ENCODE assay signal across 38 mouse cellular contexts in genomic region chr10:94304064-94304657, GRCm38 (mm10). TPM values are rescaled to one million over a fixed set of nuclear protein-coding genes. Genes with fewer than 3 reads are reported as not detected.
DNase-seq lines count a peak whose midpoint lies in the region; ATAC-seq and TF ChIP-seq lines count a peak whose summit lies in the region.
"Had no signal": no experiment of that assay in that cellular context is flagged by ENCODE, and none has a peak within 500 bp of the region (broad histone marks: within the 10 kb centered on the region; RNA-seq: fewer than 3 reads in every experiment).

No protein-coding gene starts in this region.

- no peak for ATAC-seq in forebrain, embryonic 12.5 days (ENCODE audit: low FRiP score)
- no peak for ATAC-seq in hindbrain, embryonic 14.5 days (ENCODE audit: low FRiP score)
- no peak for ATAC-seq in hindbrain, postnatal 0 days
- no peak for ATAC-seq in neural tube, embryonic 15.5 days (ENCODE audit: low FRiP score)
- ATAC-seq in hindbrain, embryonic 13.5 days (ENCODE audit: low FRiP score) = no peak
- ATAC-seq: liver, embryonic 12.5 days; liver, postnatal 0 days had no signal

- WGBS in forebrain, embryonic 12.5 days = 58% methylated on average over 9 of the region's 9 CpGs
- WGBS in forebrain, embryonic 10.5 days = 89% methylated on average over 9 of the region's 9 CpGs
- 63% methylated on average over 9 of the region's 9 CpGs for WGBS in hindbrain, embryonic 14.5 days
- WGBS in hindbrain, postnatal 0 days = 71% methylated on average over 9 of the region's 9 CpGs
- 57% methylated on average over 9 of the region's 9 CpGs for WGBS in neural tube, embryonic 15.5 days
- 68% methylated on average over 9 of the region's 9 CpGs for WGBS in hindbrain, embryonic 13.5 days

- H3K27me3 ChIP-seq in forebrain, embryonic 12.5 days = 0 out of 2 replicates have a peak, but pooled peaks cover 3% of the 10 kb centered on the region
- H3K27me3 ChIP-seq in forebrain, embryonic 10.5 days (ENCODE audit: poor library complexity, severe bottlenecking) = no peaks in the 10 kb centered on the region
- no peaks in the 10 kb centered on the region for H3K27me3 ChIP-seq in hindbrain, embryonic 14.5 days (ENCODE audit: control insufficient read depth, insufficient read depth, low read length)
- no peaks in the 10 kb centered on the region for H3K27me3 ChIP-seq in hindbrain, postnatal 0 days (ENCODE audit: insufficient read depth, low read length)
- no peaks in the 10 kb centered on the region for H3K27me3 ChIP-seq in neural tube, embryonic 15.5 days (replicated peaks)
- H3K27me3 ChIP-seq in hindbrain, embryonic 13.5 days = no peaks in the 10 kb centered on the region
- H3K27me3 ChIP-seq: CH12.LX; heart, embryonic 15.5 days; hindbrain, embryonic 12.5 days; liver, embryonic 12.5 days had no signal

- no peak overlapping the region for H3K9ac ChIP-seq in forebrain, embryonic 12.5 days
- H3K9ac ChIP-seq in hindbrain, embryonic 14.5 days = no peak overlapping the region
- no peak overlapping the region for H3K9ac ChIP-seq in hindbrain, postnatal 0 days (replicated peaks; ENCODE audit: low read length)
- H3K9ac ChIP-seq in neural tube, embryonic 15.5 days (replicated peaks) = no peak overlapping the region
- H3K9ac ChIP-seq in hindbrain, embryonic 13.5 days = no peak overlapping the region
- H3K9ac ChIP-seq: embryonic facial prominence, embryonic 13.5 days; heart, embryonic 15.5 days; hindbrain, embryonic 12.5 days; liver, embryonic 12.5 days; liver, postnatal 0 days had no signal

- 0 out of 2 replicates have a peak overlapping the region, but pooled peaks have one; percentile 46 for H3K27ac ChIP-seq in forebrain, embryonic 12.5 days
- no peak overlapping the region for H3K27ac ChIP-seq in forebrain, embryonic 10.5 days
- H3K27ac ChIP-seq in hindbrain, embryonic 14.5 days = peak overlapping the region; percentile 38; the same call in 1 of the 2 replicates
- H3K27ac ChIP-seq in hindbrain, postnatal 0 days = no peak overlapping the region
- H3K27ac ChIP-seq in neural tube, embryonic 15.5 days (replicated peaks) = peak overlapping the region; percentile 37; the same call in 1 of the 2 replicates
- H3K27ac ChIP-seq in hindbrain, embryonic 13.5 days = no peak overlapping the region
- H3K27ac ChIP-seq: embryonic facial prominence, embryonic 13.5 days; heart, embryonic 10.5 days; heart, embryonic 15.5 days; hindbrain, embryonic 12.5 days; liver, embryonic 12.5 days had no signal

- no peak overlapping the region for H3K4me3 ChIP-seq in forebrain, embryonic 12.5 days (replicated peaks)
- H3K4me3 ChIP-seq in forebrain, embryonic 10.5 days = no peak overlapping the region
- H3K4me3 ChIP-seq in hindbrain, embryonic 14.5 days (replicated peaks; ENCODE audit: low read length) = no peak overlapping the region
- H3K4me3 ChIP-seq in hindbrain, postnatal 0 days (ENCODE audit: low read length) = no peak overlapping the region
- H3K4me3 ChIP-seq in neural tube, embryonic 15.5 days (replicated peaks) = no peak overlapping the region
- H3K4me3 ChIP-seq in hindbrain, embryonic 13.5 days = no peak overlapping the region
- H3K4me3 ChIP-seq: embryonic facial prominence, embryonic 13.5 days; heart, embryonic 10.5 days; heart, embryonic 15.5 days; hindbrain, embryonic 12.5 days; liver, embryonic 12.5 days had no signal

- DNase-seq in forebrain, embryonic 10.5 days (ENCODE audit: extremely low spot score, low spot score) = no peak
- peak; percentile 33 for DNase-seq in hindbrain, embryonic 14.5 days (ENCODE audit: low spot score)
- no peak for DNase-seq in hindbrain, postnatal 0 days (ENCODE audit: low spot score)
- peak; percentile 76 for DNase-seq in brain, embryonic 14.5 days (ENCODE audit: low read depth)
- no peak for DNase-seq in cerebellum, postnatal 25 days
- DNase-seq: adrenal gland, postnatal 10 days; cerebellum, adult 11-12 months; cerebellum, adult 9-11 months; gastrocnemius, postnatal 14 days; heart, postnatal 36 days; kidney, adult 18-20 months; kidney, postnatal 4 days; layer of hippocampus, postnatal 36 days; left cerebral cortex, postnatal 4 days; liver, postnatal 0 days; lung, postnatal 36 days; thymus, postnatal 4 days had no signal

- H3K4me1 ChIP-seq in forebrain, embryonic 12.5 days = 0 out of 2 replicates have a peak, but pooled peaks cover 6% of the 10 kb centered on the region
- 0 out of 2 replicates have a peak, but pooled peaks cover 5% of the 10 kb centered on the region for H3K4me1 ChIP-seq in forebrain, embryonic 10.5 days
- H3K4me1 ChIP-seq in hindbrain, embryonic 14.5 days (replicated peaks; ENCODE audit: control insufficient read depth, insufficient read depth, low read length) = no peaks in the 10 kb centered on the region
- H3K4me1 ChIP-seq in hindbrain, postnatal 0 days (ENCODE audit: insufficient read depth, low read length) = no peaks in the 10 kb centered on the region
- no peaks in the 10 kb centered on the region for H3K4me1 ChIP-seq in neural tube, embryonic 15.5 days
- no peaks in the 10 kb centered on the region for H3K4me1 ChIP-seq in hindbrain, embryonic 13.5 days (replicated peaks)
- H3K4me1 ChIP-seq: embryonic facial prominence, embryonic 13.5 days; heart, embryonic 10.5 days; heart, embryonic 15.5 days; hindbrain, embryonic 12.5 days; liver, embryonic 12.5 days had no signal

- H3K4me2 ChIP-seq in forebrain, embryonic 12.5 days = no peak overlapping the region
- no peak overlapping the region for H3K4me2 ChIP-seq in hindbrain, embryonic 14.5 days (replicated peaks)
- H3K4me2 ChIP-seq in hindbrain, postnatal 0 days (ENCODE audit: low read depth, low read length) = no peak overlapping the region
- no peak overlapping the region for H3K4me2 ChIP-seq in neural tube, embryonic 15.5 days
- H3K4me2 ChIP-seq in hindbrain, embryonic 13.5 days = no peak overlapping the region
- H3K4me2 ChIP-seq: embryonic facial prominence, embryonic 13.5 days; heart, embryonic 15.5 days; hindbrain, embryonic 12.5 days; liver, embryonic 12.5 days had no signal

- TF ChIP-seq POLR2A in brain, embryonic 14.5 days (IDR thresholded peaks at IDR 0.05; ENCODE audit: borderline replicate concordance, extremely low read depth, insufficient read depth, insufficient read length, poor library complexity, severe bottlenecking) = no peak

- H3K36me3 ChIP-seq in forebrain, embryonic 12.5 days (replicated peaks) = no peaks in the 10 kb centered on the region
- H3K36me3 ChIP-seq in forebrain, embryonic 10.5 days (replicated peaks) = no peaks in the 10 kb centered on the region
- H3K36me3 ChIP-seq in hindbrain, embryonic 14.5 days (replicated peaks; ENCODE audit: control insufficient read depth, insufficient read depth) = no peaks in the 10 kb centered on the region
- no peaks in the 10 kb centered on the region for H3K36me3 ChIP-seq in hindbrain, postnatal 0 days (ENCODE audit: insufficient read depth, low read length)
- no peaks in the 10 kb centered on the region for H3K36me3 ChIP-seq in neural tube, embryonic 15.5 days
- no peaks in the 10 kb centered on the region for H3K36me3 ChIP-seq in hindbrain, embryonic 13.5 days
- H3K36me3 ChIP-seq: embryonic facial prominence, embryonic 13.5 days; heart, embryonic 10.5 days; heart, embryonic 15.5 days; hindbrain, embryonic 12.5 days; liver, embryonic 12.5 days had no signal

- 0 out of 2 replicates have a peak, but pooled peaks cover 8% of the 10 kb centered on the region for H3K9me3 ChIP-seq in forebrain, embryonic 12.5 days
- peaks cover 5% of the 10 kb centered on the region; the same call in 1 of the 2 replicates for H3K9me3 ChIP-seq in forebrain, embryonic 10.5 days
- H3K9me3 ChIP-seq in hindbrain, embryonic 14.5 days (ENCODE audit: control insufficient read depth, low read length) = no peaks in the 10 kb centered on the region
- no peaks in the 10 kb centered on the region for H3K9me3 ChIP-seq in hindbrain, postnatal 0 days (ENCODE audit: low read length)
- no peaks in the 10 kb centered on the region for H3K9me3 ChIP-seq in neural tube, embryonic 15.5 days (replicated peaks)
- H3K9me3 ChIP-seq in hindbrain, embryonic 13.5 days = peaks cover 5% of the 10 kb centered on the region; the same call in 1 of the 2 replicates
- H3K9me3 ChIP-seq: embryonic facial prominence, embryonic 13.5 days; heart, embryonic 10.5 days; heart, embryonic 15.5 days; hindbrain, embryonic 12.5 days; liver, embryonic 12.5 days had no signal

- no peak for TF ChIP-seq CTCF in hindbrain, postnatal 0 days (IDR thresholded peaks at IDR 0.05; ENCODE audit: low read depth)
- no peak for TF ChIP-seq CTCF in brain, embryonic 14.5 days (IDR thresholded peaks at IDR 0.05; ENCODE audit: borderline replicate concordance, extremely low read depth, insufficient read depth, insufficient read length)

RNA-seq across cellular contexts. Expression of gene Gm4792, which starts 5.7 kb away (rescaled TPM):
- not detected in 2 replicates for polyA plus RNA-seq in forebrain, embryonic 12.5 days (2016; fragmentation: Nextera tagmentation; extraction: Ambion mirVana)
- polyA plus RNA-seq in forebrain, embryonic 10.5 days (2016; fragmentation: Nextera tagmentation; extraction: Ambion mirVana) = 0.19 TPM in 1 of 2 replicates, not detected in the other
- 0.35 and 0.38 TPM in 2 replicates for polyA plus RNA-seq in hindbrain, embryonic 14.5 days (2014; fragmentation: Nextera tagmentation; extraction: Ambion mirVana)
- 1.2 and 1.3 TPM in 2 replicates for total RNA-seq in hindbrain, postnatal 0 days (2014; rRNA removed)
- polyA plus RNA-seq in hindbrain, postnatal 0 days (2015; fragmentation: Nextera tagmentation; extraction: Ambion mirVana) = 1.0 and 1.3 TPM in 2 replicates
- polyA plus RNA-seq in brain, embryonic 14.5 days (2012; rRNA removed) = 0.11 and 0.13 TPM in 2 replicates
- 0.20 and 0.24 TPM in 2 replicates for polyA plus RNA-seq in neural tube, embryonic 15.5 days (2015; fragmentation: Nextera tagmentation; extraction: Ambion mirVana)
- polyA plus RNA-seq in hindbrain, embryonic 13.5 days (2015; fragmentation: Nextera tagmentation; extraction: Ambion mirVana) = 0.35 and 0.45 TPM in 2 replicates
- total RNA-seq: adrenal gland, postnatal 10 days; CH12.LX; common myeloid progenitor, adult 5-6 weeks; ES-E14; gastrocnemius, postnatal 14 days; granulocyte monocyte progenitor cell, adult 5-6 weeks; heart, postnatal 36 days; layer of hippocampus, postnatal 36 days; left cerebral cortex, postnatal 4 days; megakaryocyte, adult 5-6 weeks had no signal
- polyA plus RNA-seq: C2C12; embryonic facial prominence, embryonic 13.5 days; heart, embryonic 10.5 days; heart, embryonic 15.5 days; intestine, embryonic 14.5 days; kidney, embryonic 16.5 days; limb, embryonic 14.5 days; liver, embryonic 12.5 days; liver, postnatal 0 days; lung, embryonic 16.5 days; stomach, embryonic 14.5 days; testis, adult 2 months; thymus, postnatal 0 days had no signal

RNA-seq across cellular contexts. Expression of gene Tmcc3, which starts 7.6 kb away (rescaled TPM):
- 5.2 and 5.3 TPM in 2 replicates for polyA plus RNA-seq in forebrain, embryonic 12.5 days (2016; fragmentation: Nextera tagmentation; extraction: Ambion mirVana)
- 2.0 and 2.3 TPM in 2 replicates for polyA plus RNA-seq in forebrain, embryonic 10.5 days (2016; fragmentation: Nextera tagmentation; extraction: Ambion mirVana)
- 12.5 and 17.9 TPM in 2 replicates for polyA plus RNA-seq in hindbrain, embryonic 14.5 days (2014; fragmentation: Nextera tagmentation; extraction: Ambion mirVana)
- total RNA-seq in hindbrain, postnatal 0 days (2014; rRNA removed) = 9.7 and 10.5 TPM in 2 replicates
- polyA plus RNA-seq in hindbrain, postnatal 0 days (2015; fragmentation: Nextera tagmentation; extraction: Ambion mirVana) = 15.3 and 17.2 TPM in 2 replicates
- polyA plus RNA-seq in brain, embryonic 14.5 days (2012; rRNA removed) = 4.5 and 7.2 TPM in 2 replicates
- 17.6 and 18.4 TPM in 2 replicates for polyA plus RNA-seq in neural tube, embryonic 15.5 days (2015; fragmentation: Nextera tagmentation; extraction: Ambion mirVana)
- polyA plus RNA-seq in hindbrain, embryonic 13.5 days (2015; fragmentation: Nextera tagmentation; extraction: Ambion mirVana) = 7.5 and 8.3 TPM in 2 replicates

Comparison
In these comparisons a context has a peak if more than half of its experiments do, and no peak if none do; other contexts are left out.
1. H3K27ac ChIP-seq: peak in forebrain, embryonic 12.5 days (single experiment), hindbrain, embryonic 14.5 days (single experiment) and neural tube, embryonic 15.5 days (single experiment); none in forebrain, embryonic 10.5 days (single experiment), hindbrain, postnatal 0 days (single experiment) and hindbrain, embryonic 13.5 days (single experiment).
2. DNase-seq: peak in hindbrain, embryonic 14.5 days (single experiment) and brain, embryonic 14.5 days (single experiment); none in forebrain, embryonic 10.5 days (single experiment), hindbrain, postnatal 0 days (single experiment) and cerebellum, postnatal 25 days (0 of 2).